Mouse (Mus musculus) forebrain, embryonic 10.5 days (tissue): ENCODE results near the gene 1700021F05Rik. TPM values are rescaled to one million over a fixed set of nuclear protein-coding genes. Genes with fewer than 3 reads are reported as not detected.

Source experiments
- DNase-seq: peaks from one replicate; pipeline ENCODE4 v3.0.0-alpha.2; 2017; ENCODE audit warnings: low spot score; ENCODE audit errors: extremely low spot score
- H3K27ac ChIP-seq: fragments of 300-500 bp; sonication (generic); 2 replicates; pipeline ENCODE4 v1.5.1; 2016; ENCODE audit warnings: mild to moderate bottlenecking
- H3K27me3 ChIP-seq: fragments of 300-500 bp; sonication (generic); 2 replicates; pipeline ENCODE4 v1.6.1; 2016; ENCODE audit warnings: mild to moderate bottlenecking; ENCODE audit not compliant: poor library complexity, severe bottlenecking
- H3K36me3 ChIP-seq: fragments of 300-500 bp; sonication (generic); replicated peaks from 2 replicates; pipeline ENCODE4 v1.6.1; 2016; ENCODE audit warnings: mild to moderate bottlenecking, moderate library complexity
- H3K4me1 ChIP-seq: fragments of 300-500 bp; sonication (generic); 2 replicates; pipeline ENCODE4 v1.6.1; 2016
- H3K4me3 ChIP-seq: fragments of 300-500 bp; sonication (generic); 2 replicates; pipeline ENCODE4 v1.5.1; 2016; ENCODE audit warnings: mild to moderate bottlenecking, moderate library complexity
- H3K9me3 ChIP-seq: fragments of 300-500 bp; sonication (generic); 2 replicates; pipeline ENCODE4 v1.6.1; 2016; ENCODE audit warnings: mild to moderate bottlenecking, moderate library complexity
- WGBS: fragments of 180-500 bp; shearing (Covaris S2); methylation state at CpG from one replicate; pipeline ENCODE4 v1.1.7; 2016; 5-methylcytosine and 5-hydroxymethylcytosine counted together
- polyA plus RNA-seq: library from polyadenylated mRNA; unstranded; fragments of >200 nt; fragmentation: Nextera tagmentation; extraction: Ambion mirVana; gene quantifications from 2 replicates; pipeline ENCODE4 v1.2.1, GENCODE M21; 2016

Gene 1700021F05Rik
- polyA plus RNA-seq, 1 experiment from 2014 or later: 63.6 TPM

- no peak for DNase-seq
- peaks cover 26% of the 10 kb centered on the region for H3K4me1 ChIP-seq
- 75% methylated on average over 2 of the region's 2 CpGs for WGBS
- H3K27ac ChIP-seq: no peak overlapping the region
- no peaks in the 10 kb centered on the region for H3K36me3 ChIP-seq
- H3K4me3 ChIP-seq: no peak overlapping the region
- peaks cover 9% of the 10 kb centered on the region for H3K9me3 ChIP-seq
- peaks cover 17% of the 10 kb centered on the region for H3K27me3 ChIP-seq
Observed at GRCm38 (mm10) chr10:43574352-43574751, 33.6 kb upstream of the 1700021F05Rik start.

GRCm38 (mm10) chr10:43561311-43561710 is 20.5 kb upstream of the 1700021F05Rik start:
- Histone ChIP-seq H3K27me3 (no peaks in the 10 kb centered on the region), H3K27ac (no peak overlapping the region), H3K36me3 (no peaks in the 10 kb centered on the region), H3K9me3 (peaks cover 3% of the 10 kb centered on the region; the same call in 1 of the 2 replicates), H3K4me3 (no peak overlapping the region), H3K4me1 (no peaks in the 10 kb centered on the region)
- DNase-seq: no peak
- 92% methylated on average over 2 of the region's 2 CpGs for WGBS

DNA sequence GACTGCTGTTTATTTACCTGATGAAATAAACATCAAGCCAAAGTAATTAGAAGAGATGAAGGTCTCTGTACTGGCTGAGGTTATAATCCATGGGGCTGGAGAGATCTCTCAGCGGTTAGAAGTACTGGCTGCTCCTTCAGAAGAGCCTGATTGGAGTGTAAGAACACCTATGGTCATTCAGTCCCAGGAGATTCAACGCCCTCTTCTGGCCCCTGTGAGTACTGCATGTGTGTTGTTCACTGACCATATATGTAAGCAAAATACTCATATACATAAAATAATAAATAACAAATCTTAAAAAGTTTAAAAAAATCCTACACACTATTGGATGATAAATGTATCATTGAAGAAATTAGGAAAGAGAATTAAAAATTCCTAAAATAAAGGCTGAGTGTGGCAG is 20.0 kb upstream of the 1700021F05Rik start:
- H3K4me1 ChIP-seq: no peaks in the 10 kb centered on the region
- no peaks in the 10 kb centered on the region for H3K27me3 ChIP-seq
- WGBS: 33% methylated on average over 2 of the region's 2 CpGs
- H3K9me3 ChIP-seq: peaks cover 3% of the 10 kb centered on the region; the same call in 1 of the 2 replicates
- no peak for DNase-seq
- no peaks in the 10 kb centered on the region for H3K36me3 ChIP-seq
- no peak overlapping the region for H3K4me3 ChIP-seq
- H3K27ac ChIP-seq: no peak overlapping the region

DNA sequence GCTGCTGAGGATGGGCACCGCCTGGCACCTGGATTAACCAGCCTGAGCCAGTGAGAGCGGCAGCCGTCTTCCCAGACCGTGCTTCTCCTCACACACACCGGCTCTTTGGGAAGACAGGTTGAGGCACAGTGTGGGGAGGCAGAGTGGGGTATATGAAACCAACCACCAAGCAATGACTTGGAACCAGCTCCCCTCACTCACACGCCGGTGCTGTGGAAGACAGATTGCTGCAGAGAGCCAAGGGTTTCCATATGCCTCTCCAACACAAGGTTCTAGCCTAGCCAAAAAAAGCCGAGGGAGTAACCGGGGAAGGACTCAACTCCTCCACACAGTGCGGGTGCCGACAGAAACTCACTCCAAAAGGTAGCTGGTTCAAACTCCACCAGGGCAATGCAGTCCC is 18.5 kb upstream of the 1700021F05Rik start:
- no peaks in the 10 kb centered on the region for H3K27me3 ChIP-seq
- H3K36me3 ChIP-seq: no peaks in the 10 kb centered on the region
- DNase-seq: no peak
- H3K4me3 ChIP-seq: no peak overlapping the region
- peaks cover 3% of the 10 kb centered on the region; the same call in 1 of the 2 replicates for H3K9me3 ChIP-seq
- H3K27ac ChIP-seq: no peak overlapping the region
- WGBS: 78% methylated on average over 11 of the region's 11 CpGs
- no peaks in the 10 kb centered on the region for H3K4me1 ChIP-seq

- WGBS: 92% methylated on average over 5 of the region's 5 CpGs
Observed at GRCm38 (mm10) chr10:43557630-43558165, 16.9 kb upstream of the 1700021F05Rik start.

GRCm38 (mm10) chr10:43551388-43551787 is 10.6 kb upstream of the 1700021F05Rik start:
- DNase-seq: no peak
- Histone ChIP-seq H3K27ac (no peak overlapping the region), H3K9me3 (peaks cover 5% of the 10 kb centered on the region; the same call in 1 of the 2 replicates), H3K36me3 (no peaks in the 10 kb centered on the region), H3K4me1 (peaks cover 5% of the 10 kb centered on the region; the same call in 1 of the 2 replicates), H3K27me3 (no peaks in the 10 kb centered on the region), H3K4me3 (no peak overlapping the region)
- WGBS: 33% methylated on average over 3 of the region's 3 CpGs

More at GRCm38 (mm10) chr10:43557630-43558165, 16.9 kb upstream of the 1700021F05Rik start:
- H3K4me1 ChIP-seq: no peaks in the 10 kb centered on the region
- no peaks in the 10 kb centered on the region for H3K27me3 ChIP-seq
- no peak overlapping the region for H3K4me3 ChIP-seq
- no peaks in the 10 kb centered on the region for H3K36me3 ChIP-seq
- DNase-seq: no peak
- H3K9me3 ChIP-seq: peaks cover 5% of the 10 kb centered on the region; the same call in 1 of the 2 replicates
- H3K27ac ChIP-seq: no peak overlapping the region

DNA sequence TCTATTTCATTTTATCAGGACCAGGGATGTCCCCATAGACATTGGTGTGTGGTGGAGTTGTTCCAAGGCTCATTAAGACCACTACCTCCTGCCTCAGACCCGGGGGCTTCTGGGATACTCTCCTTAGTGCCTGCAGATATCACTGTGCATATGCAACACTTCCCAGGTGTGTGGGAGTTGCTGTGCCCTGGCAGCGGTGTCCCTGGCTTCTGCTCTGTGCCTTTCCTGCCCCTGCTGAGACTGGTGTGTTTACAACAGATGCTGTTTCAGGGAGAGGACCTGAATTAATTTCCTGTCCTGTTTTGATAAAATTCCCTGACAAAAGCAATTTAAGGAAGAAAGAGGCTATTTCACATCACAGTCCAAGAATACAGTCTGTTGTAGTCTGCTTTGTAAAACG is 10.1 kb upstream of the 1700021F05Rik start:
- Histone ChIP-seq H3K27me3 (no peaks in the 10 kb centered on the region), H3K36me3 (no peaks in the 10 kb centered on the region), H3K27ac (no peak overlapping the region), H3K4me1 (peaks cover 5% of the 10 kb centered on the region; the same call in 1 of the 2 replicates), H3K9me3 (peaks cover 5% of the 10 kb centered on the region; the same call in 1 of the 2 replicates), H3K4me3 (no peak overlapping the region)
- no peak for DNase-seq
- 47% methylated on average over 3 of the region's 3 CpGs for WGBS

GRCm38 (mm10) chr10:43549411-43549810 is 8.6 kb upstream of the 1700021F05Rik start:
- H3K36me3 ChIP-seq: no peaks in the 10 kb centered on the region
- DNase-seq: no peak
- H3K27ac ChIP-seq: no peak overlapping the region
- H3K4me1 ChIP-seq: peaks cover 5% of the 10 kb centered on the region; the same call in 1 of the 2 replicates
- H3K9me3 ChIP-seq: peaks cover 5% of the 10 kb centered on the region; the same call in 1 of the 2 replicates
- no peak overlapping the region for H3K4me3 ChIP-seq
- no peaks in the 10 kb centered on the region for H3K27me3 ChIP-seq
- WGBS: 60% methylated on average over 5 of the region's 5 CpGs

- peak overlapping the region; percentile 86 for H3K4me3 ChIP-seq
- no peaks in the 10 kb centered on the region for H3K9me3 ChIP-seq
- H3K27me3 ChIP-seq: no peaks in the 10 kb centered on the region
- H3K4me1 ChIP-seq: peaks cover 21% of the 10 kb centered on the region
- no peak for DNase-seq
- WGBS: 51% methylated on average over 8 of the region's 8 CpGs
- H3K27ac ChIP-seq: peak overlapping the region; percentile 92
- peaks cover 11% of the 10 kb centered on the region for H3K36me3 ChIP-seq
Observed at GRCm38 (mm10) chr10:43541153-43541544, 355 bp upstream of the 1700021F05Rik start.

- Histone ChIP-seq H3K36me3 (peaks cover 24% of the 10 kb centered on the region), H3K9me3 (no peaks in the 10 kb centered on the region), H3K27me3 (no peaks in the 10 kb centered on the region), H3K4me3 (peak overlapping the region; percentile 86), H3K4me1 (peaks cover 21% of the 10 kb centered on the region), H3K27ac (peak overlapping the region; percentile 92)
- WGBS: 27% methylated on average over 12 of the region's 12 CpGs
- DNase-seq: no peak
Observed at GRCm38 (mm10) chr10:43539746-43540310, 966 bp downstream of the 1700021F05Rik start.

DNA sequence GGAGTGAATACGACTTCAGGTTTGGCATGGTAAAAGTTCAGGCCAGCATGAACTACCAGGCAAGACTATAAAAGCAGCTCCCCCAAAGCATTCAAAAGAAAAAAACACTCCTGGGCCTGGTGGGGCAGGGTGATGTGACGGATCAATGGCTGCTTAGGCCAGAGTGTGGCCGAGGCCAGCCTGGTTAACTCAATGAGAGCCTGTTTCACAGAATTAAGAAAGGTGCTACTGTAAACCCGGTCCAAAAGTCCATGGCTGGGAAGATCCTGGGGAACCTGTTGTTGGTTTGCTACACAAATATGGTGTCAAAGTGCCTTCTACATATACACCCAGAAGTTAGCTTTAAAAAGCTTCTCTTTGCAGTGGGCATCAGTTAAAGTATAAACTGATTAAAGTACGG is 2.0 kb downstream of the 1700021F05Rik start:
- no peak for DNase-seq
- Histone ChIP-seq H3K9me3 (no peaks in the 10 kb centered on the region), H3K27me3 (no peaks in the 10 kb centered on the region), H3K36me3 (peaks cover 24% of the 10 kb centered on the region), H3K27ac (no peak overlapping the region), H3K4me1 (peaks cover 21% of the 10 kb centered on the region), H3K4me3 (no peak overlapping the region)
- 91% methylated on average over 5 of the region's 5 CpGs for WGBS

DNA sequence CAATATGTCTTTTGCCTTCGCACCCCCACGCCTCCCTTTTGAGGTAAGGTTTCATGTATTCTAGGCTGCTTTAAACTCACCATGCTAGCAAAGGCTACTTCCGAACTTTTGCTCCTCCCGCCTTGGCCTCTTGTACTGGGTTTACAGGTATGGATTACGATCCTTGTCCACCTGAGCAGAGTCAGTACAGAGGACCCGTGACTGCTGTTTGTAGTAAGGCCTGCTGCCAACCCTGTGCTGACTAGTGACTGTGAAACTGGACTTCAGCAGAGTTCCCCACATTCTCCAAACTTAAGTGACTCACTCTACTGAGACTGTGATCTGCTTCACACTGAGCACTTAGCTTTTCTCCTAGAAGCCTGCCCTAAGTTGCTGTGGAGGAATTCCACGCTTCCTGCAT is 3.1 kb downstream of the 1700021F05Rik start:
- H3K27me3 ChIP-seq: no peaks in the 10 kb centered on the region
- no peak overlapping the region for H3K4me3 ChIP-seq
- 94% methylated on average over 7 of the region's 7 CpGs for WGBS
- H3K9me3 ChIP-seq: no peaks in the 10 kb centered on the region
- H3K4me1 ChIP-seq: peaks cover 21% of the 10 kb centered on the region
- DNase-seq: no peak
- no peak overlapping the region for H3K27ac ChIP-seq
- H3K36me3 ChIP-seq: peaks cover 34% of the 10 kb centered on the region

DNA sequence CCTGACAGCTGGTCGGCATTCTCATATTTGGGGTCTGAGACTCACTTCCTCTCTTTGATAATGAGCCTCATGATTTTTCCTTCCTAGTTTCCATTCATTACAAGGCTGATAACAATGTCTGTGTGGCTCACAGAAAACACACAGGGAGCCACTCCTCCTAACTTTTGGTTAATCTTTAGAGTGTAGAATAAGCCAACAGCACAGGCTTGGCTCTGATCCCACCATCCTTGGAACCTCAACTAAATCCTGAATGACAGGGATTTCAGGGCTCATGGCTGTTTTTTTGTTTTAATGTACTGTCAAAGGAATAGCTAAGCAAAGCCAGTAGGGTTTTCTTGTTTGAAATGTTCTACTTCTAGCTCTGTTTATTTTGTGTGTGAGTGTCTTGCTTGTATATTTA is 6.4 kb downstream of the 1700021F05Rik start:
- no peak for DNase-seq
- Histone ChIP-seq H3K36me3 (peaks cover 65% of the 10 kb centered on the region), H3K27me3 (no peaks in the 10 kb centered on the region), H3K4me1 (peaks cover 7% of the 10 kb centered on the region), H3K27ac (no peak overlapping the region), H3K4me3 (no peak overlapping the region), H3K9me3 (no peaks in the 10 kb centered on the region)
- 92% methylated on average over 1 of the region's 1 CpGs for WGBS
